Mouse (Mus musculus): ENCODE results near the gene Zbtb16. TPM values are rescaled to one million over a fixed set of nuclear protein-coding genes. Genes with fewer than 3 reads are reported as not detected.
A peak's percentile ranks its signal among the peaks of the same experiment; 100 is the strongest.

The Zbtb16 gene
- polyA plus RNA-seq, 1 experiment from 2014 or later = 2.5 TPM

DNA sequence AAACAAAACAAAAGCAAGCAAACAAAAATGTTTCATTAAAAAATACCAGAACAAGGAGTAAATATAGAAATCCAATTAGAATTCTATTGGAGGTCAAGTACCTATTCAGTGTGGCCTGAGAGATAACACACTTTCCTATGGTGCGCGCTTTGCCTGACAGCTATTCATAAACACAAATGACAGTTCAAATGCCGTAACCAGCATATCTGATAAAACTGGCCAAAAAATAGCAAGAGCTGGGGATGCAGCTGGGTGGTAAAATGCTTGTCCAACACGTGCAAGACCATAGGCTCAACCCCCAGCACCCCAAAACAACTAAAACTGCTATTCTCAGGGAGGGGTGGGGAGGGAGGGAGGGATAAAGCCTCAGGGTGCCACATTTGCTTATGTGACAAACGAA lies 33.6 kb downstream of the Zbtb16 start:
- H3K9ac ChIP-seq (replicated peaks) = no peak overlapping the region
- peaks cover 16% of the 10 kb centered on the region for H3K4me1 ChIP-seq (ENCODE audit: insufficient read depth)
- no peak for DNase-seq
- H3K36me3 ChIP-seq (replicated peaks; ENCODE audit: insufficient read depth, low read length) = no peaks in the 10 kb centered on the region
- H3K27ac ChIP-seq (ENCODE audit: low read depth) = no peak overlapping the region
- TF ChIP-seq CTCF (IDR thresholded peaks at IDR 0.05; ENCODE audit: low read depth) = no peak
- TF ChIP-seq EP300 (IDR thresholded peaks at IDR 0.05; ENCODE audit: low read depth) = no peak; the same call in 1 of the 2 replicates
- no peak for ATAC-seq
- WGBS (ENCODE audit: insufficient replicate concordance) = 54% methylated on average over 5 of the region's 5 CpGs
- H3K4me3 ChIP-seq (ENCODE audit: low read depth, low read length) = no peak overlapping the region
- H3K27me3 ChIP-seq (ENCODE audit: insufficient read depth, low read length) = no peaks in the 10 kb centered on the region
- H3K4me2 ChIP-seq (ENCODE audit: low read depth, low read length) = no peak overlapping the region
- no peaks in the 10 kb centered on the region for H3K9me3 ChIP-seq (ENCODE audit: low read length)

GRCm38 (mm10) chr9:48801322-48801721 lies 34.7 kb downstream of the Zbtb16 start:
- peak overlapping the region; percentile 83 for H3K27ac ChIP-seq (ENCODE audit: low read depth)
- H3K4me2 ChIP-seq (ENCODE audit: low read depth, low read length) = no peak overlapping the region
- peaks cover 20% of the 10 kb centered on the region for H3K4me1 ChIP-seq (ENCODE audit: insufficient read depth)
- DNase-seq = no peak
- TF ChIP-seq EP300 (IDR thresholded peaks at IDR 0.05; ENCODE audit: low read depth) (no peak), CTCF (IDR thresholded peaks at IDR 0.05; ENCODE audit: low read depth) (no peak)
- no peaks in the 10 kb centered on the region for H3K27me3 ChIP-seq (ENCODE audit: insufficient read depth, low read length)
- H3K4me3 ChIP-seq (ENCODE audit: low read depth, low read length) = no peak overlapping the region
- H3K9me3 ChIP-seq (ENCODE audit: low read length) = no peaks in the 10 kb centered on the region
- ATAC-seq = no peak
- H3K36me3 ChIP-seq (replicated peaks; ENCODE audit: insufficient read depth, low read length) = no peaks in the 10 kb centered on the region
- WGBS (ENCODE audit: insufficient replicate concordance) = 72% methylated on average over 5 of the region's 5 CpGs
- no peak overlapping the region; the same call in none of the 2 replicates for H3K9ac ChIP-seq (replicated peaks)

- Histone ChIP-seq H3K27ac (ENCODE audit: low read depth) (peak overlapping the region; percentile 83), H3K36me3 (replicated peaks; ENCODE audit: insufficient read depth, low read length) (no peaks in the 10 kb centered on the region), H3K4me2 (ENCODE audit: low read depth, low read length) (peak overlapping the region; percentile 7; the same call in 1 of the 2 replicates), H3K4me3 (ENCODE audit: low read depth, low read length) (no peak overlapping the region), H3K4me1 (ENCODE audit: insufficient read depth) (peaks cover 21% of the 10 kb centered on the region), H3K9ac (replicated peaks) (no peak overlapping the region; the same call in 1 of the 2 replicates), H3K9me3 (ENCODE audit: low read length) (no peaks in the 10 kb centered on the region), H3K27me3 (ENCODE audit: insufficient read depth, low read length) (no peaks in the 10 kb centered on the region)
- DNase-seq = no peak
- peak; percentile 85 for ATAC-seq
- peak; percentile 91 for TF ChIP-seq EP300 (IDR thresholded peaks at IDR 0.05; ENCODE audit: low read depth)
- TF ChIP-seq CTCF (IDR thresholded peaks at IDR 0.05; ENCODE audit: low read depth) = no peak
- 40% methylated on average over 8 of the region's 8 CpGs for WGBS (ENCODE audit: insufficient replicate concordance)
Measured at GRCm38 (mm10) chr9:48800627-48801026, 35.4 kb downstream of the Zbtb16 start.

DNA sequence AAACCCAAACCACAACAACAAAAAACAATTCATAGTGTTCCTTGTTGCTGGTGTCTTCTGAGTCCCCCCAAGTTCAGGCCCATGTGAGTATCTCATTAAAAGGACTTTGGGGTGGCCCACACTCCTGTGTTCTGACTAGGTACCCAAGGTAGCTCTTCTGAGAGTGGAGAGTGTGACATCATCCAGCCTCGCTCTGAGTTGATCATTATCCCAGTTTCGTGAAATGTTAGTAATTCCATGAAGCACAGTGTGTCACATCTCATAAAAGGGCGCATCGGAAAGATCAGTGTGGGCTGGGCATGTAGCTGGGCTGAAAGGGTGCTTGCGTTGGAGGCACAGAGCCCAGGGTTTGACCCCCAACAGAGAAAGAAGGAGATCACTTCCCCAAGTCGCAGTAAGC lies 38.0 kb downstream of the Zbtb16 start:
- DNase-seq (no peak), ATAC-seq (peak; percentile 53)
- WGBS (ENCODE audit: insufficient replicate concordance) = 50% methylated on average over 6 of the region's 6 CpGs
- H3K4me2 ChIP-seq (ENCODE audit: low read depth, low read length) = no peak overlapping the region
- no peaks in the 10 kb centered on the region for H3K27me3 ChIP-seq (ENCODE audit: insufficient read depth, low read length)
- no peak overlapping the region for H3K4me3 ChIP-seq (ENCODE audit: low read depth, low read length)
- H3K4me1 ChIP-seq (ENCODE audit: insufficient read depth) = peaks cover 44% of the 10 kb centered on the region
- H3K9ac ChIP-seq (replicated peaks) = no peak overlapping the region
- peak overlapping the region; percentile 13; the same call in 1 of the 2 replicates for H3K27ac ChIP-seq (ENCODE audit: low read depth)
- TF ChIP-seq CTCF (IDR thresholded peaks at IDR 0.05; ENCODE audit: low read depth) (no peak), EP300 (IDR thresholded peaks at IDR 0.05; ENCODE audit: low read depth) (0 out of 2 replicates have a peak, but pooled peaks have one; percentile 10)
- H3K9me3 ChIP-seq (ENCODE audit: low read length) = no peaks in the 10 kb centered on the region
- no peaks in the 10 kb centered on the region for H3K36me3 ChIP-seq (replicated peaks; ENCODE audit: insufficient read depth, low read length)

GRCm38 (mm10) chr9:48796267-48796822 lies 39.7 kb downstream of the Zbtb16 start:
- no peak for ATAC-seq
- TF ChIP-seq CTCF (IDR thresholded peaks at IDR 0.05; ENCODE audit: low read depth) = no peak
- TF ChIP-seq EP300 (IDR thresholded peaks at IDR 0.05; ENCODE audit: low read depth) = no peak
- Histone ChIP-seq H3K27me3 (ENCODE audit: insufficient read depth, low read length) (no peaks in the 10 kb centered on the region), H3K9me3 (ENCODE audit: low read length) (no peaks in the 10 kb centered on the region), H3K27ac (ENCODE audit: low read depth) (peak overlapping the region; percentile 66), H3K9ac (replicated peaks) (0 out of 2 replicates have a peak overlapping the region, but pooled peaks have one; percentile 21), H3K36me3 (replicated peaks; ENCODE audit: insufficient read depth, low read length) (no peaks in the 10 kb centered on the region), H3K4me3 (ENCODE audit: low read depth, low read length) (no peak overlapping the region), H3K4me2 (ENCODE audit: low read depth, low read length) (0 out of 2 replicates have a peak overlapping the region, but pooled peaks have one; percentile 13), H3K4me1 (ENCODE audit: insufficient read depth) (peaks cover 49% of the 10 kb centered on the region)
- DNase-seq = no peak
- 56% methylated on average over 11 of the region's 11 CpGs for WGBS (ENCODE audit: insufficient replicate concordance)

- TF ChIP-seq CTCF (IDR thresholded peaks at IDR 0.05; ENCODE audit: low read depth) (no peak), EP300 (IDR thresholded peaks at IDR 0.05; ENCODE audit: low read depth) (no peak)
- Histone ChIP-seq H3K4me2 (ENCODE audit: low read depth, low read length) (no peak overlapping the region), H3K27me3 (ENCODE audit: insufficient read depth, low read length) (no peaks in the 10 kb centered on the region), H3K9me3 (ENCODE audit: low read length) (no peaks in the 10 kb centered on the region), H3K4me1 (ENCODE audit: insufficient read depth) (peaks cover 45% of the 10 kb centered on the region), H3K36me3 (replicated peaks; ENCODE audit: insufficient read depth, low read length) (no peaks in the 10 kb centered on the region), H3K9ac (replicated peaks) (no peak overlapping the region), H3K4me3 (ENCODE audit: low read depth, low read length) (no peak overlapping the region), H3K27ac (ENCODE audit: low read depth) (peak overlapping the region; percentile 66)
- WGBS (ENCODE audit: insufficient replicate concordance) = 62% methylated on average over 10 of the region's 10 CpGs
- no peak; the same call in 1 of the 2 replicates for ATAC-seq
- no peak for DNase-seq
Measured at GRCm38 (mm10) chr9:48795740-48796139, 40.3 kb downstream of the Zbtb16 start.
